Mouse (Mus musculus) left cerebral cortex, adult 2 months (tissue): ENCODE measurements around the gene Cdc42ep1. TPM values are rescaled to one million over a fixed set of nuclear protein-coding genes. Genes with fewer than 3 reads are reported as not detected.
A peak's percentile ranks its signal among the peaks of the same experiment; 100 is the strongest.

Experiments
- DNase-seq, 2 experiments: peaks; one replicate each; pipeline ENCODE4 v3.0.0; 2021 to 2022; ENCODE audit warnings: low spot score in 2 of 2, mixed read lengths in 1 of 2; ENCODE audit errors: extremely low spot score in 1 of 2
- H3K27ac ChIP-seq: fragments of 200-600 bp; 2 replicates; pipeline ENCODE4 v1.8.1; 2022
- H3K4me3 ChIP-seq: fragments of 200-600 bp; 2 replicates; pipeline ENCODE4 v1.8.1; 2022
- CTCF ChIP-seq: fragments of 200-600 bp; IDR thresholded peaks from 2 replicates; pipeline ENCODE4 v1.8.1; 2022; ENCODE audit warnings: antibody characterized with exemption, mild to moderate bottlenecking, moderate library complexity
- intact Hi-C: fragments of 180-260 bp; cut with DNase I; formaldehyde crosslinking; loops from one replicate; pipeline ENCODE4 v1.15.1; 2025
- total RNA-seq, 2 experiments: library from RNA; stranded (reverse); gene quantifications; 2 replicates each; pipeline ENCODE4 v1.2.3; 2021

The Cdc42ep1 gene
- total RNA-seq, 2 experiments from 2014 or later, result 10.6 to 13.1 TPM

GRCm38 (mm10) chr15:78807141-78807540, 35.3 kb upstream of the Cdc42ep1 start:
- intact Hi-C loops, result no loop called here
- H3K27ac ChIP-seq, result no peak overlapping the region
- no peak for TF ChIP-seq CTCF
- no peak for DNase-seq
- H3K4me3 ChIP-seq, result no peak overlapping the region

GRCm38 (mm10) chr15:78808980-78809379, 33.4 kb upstream of the Cdc42ep1 start:
- no peak overlapping the region for H3K4me3 ChIP-seq
- no peak for DNase-seq
- TF ChIP-seq CTCF, result no peak
- no peak overlapping the region for H3K27ac ChIP-seq
- intact Hi-C loops, result no loop called here

- no peak overlapping the region for H3K27ac ChIP-seq
Measured at GRCm38 (mm10) chr15:78809739-78810138, 32.7 kb upstream of the Cdc42ep1 start.

GRCm38 (mm10) chr15:78810146-78810545, 32.3 kb upstream of the Cdc42ep1 start:
- no peak overlapping the region for H3K4me3 ChIP-seq
- no peak overlapping the region for H3K27ac ChIP-seq
- no peak for DNase-seq
- intact Hi-C loops, result no loop called here
- no peak for TF ChIP-seq CTCF

More at GRCm38 (mm10) chr15:78809739-78810138, 32.7 kb upstream of the Cdc42ep1 start:
- DNase-seq, result no peak
- no peak overlapping the region for H3K4me3 ChIP-seq
- intact Hi-C loops, result no loop called here
- no peak for TF ChIP-seq CTCF

GRCm38 (mm10) chr15:78813603-78814002, 28.8 kb upstream of the Cdc42ep1 start:
- H3K27ac ChIP-seq, result no peak overlapping the region
- no peak overlapping the region for H3K4me3 ChIP-seq
- intact Hi-C loops, result no loop called here
- DNase-seq, result no peak
- TF ChIP-seq CTCF, result no peak

- no peak for DNase-seq
- TF ChIP-seq CTCF, result no peak
- intact Hi-C loops, result no loop called here
- Histone ChIP-seq H3K27ac (no peak overlapping the region), H3K4me3 (no peak overlapping the region)
Measured at GRCm38 (mm10) chr15:78815314-78816073, 26.9 kb upstream of the Cdc42ep1 start.

GRCm38 (mm10) chr15:78816074-78816391, 26.4 kb upstream of the Cdc42ep1 start:
- intact Hi-C loops, result no loop called here
- Histone ChIP-seq H3K27ac (no peak overlapping the region), H3K4me3 (no peak overlapping the region)
- TF ChIP-seq CTCF, result no peak
- no peak for DNase-seq

GRCm38 (mm10) chr15:78826213-78827204, 15.9 kb upstream of the Cdc42ep1 start:
- Histone ChIP-seq H3K4me3 (no peak overlapping the region), H3K27ac (no peak overlapping the region)
- intact Hi-C loops, result loop anchor here (1.0 kb wide), 2 partner anchors 22 to 44 kb away; no protein-coding TSS in a partner anchor
- TF ChIP-seq CTCF, result peak; percentile 97
- DNase-seq, result peak; percentile 62 to 68

GRCm38 (mm10) chr15:78828315-78828714, 14.1 kb upstream of the Cdc42ep1 start:
- no peak for DNase-seq
- no peak overlapping the region for H3K4me3 ChIP-seq
- intact Hi-C loops, result no loop called here
- no peak overlapping the region for H3K27ac ChIP-seq
- TF ChIP-seq CTCF, result no peak

GRCm38 (mm10) chr15:78829636-78830035, 12.8 kb upstream of the Cdc42ep1 start:
- intact Hi-C loops, result no loop called here
- no peak for DNase-seq
- Histone ChIP-seq H3K4me3 (no peak overlapping the region), H3K27ac (no peak overlapping the region)
- peak; percentile 33 for TF ChIP-seq CTCF

- Histone ChIP-seq H3K27ac (no peak overlapping the region), H3K4me3 (no peak overlapping the region)
- no peak for DNase-seq
- intact Hi-C loops, result no loop called here
- no peak for TF ChIP-seq CTCF
Measured at GRCm38 (mm10) chr15:78830742-78831719, 11.4 kb upstream of the Cdc42ep1 start.
